Mouse (Mus musculus) adipocyte (in vitro differentiated cells): ENCODE results near the gene Tenm3.

ENCODE experiments used
- DNase-seq: peaks from one replicate; pipeline ENCODE4 v3.0.0-alpha.2; 2016; ENCODE audit warnings: low spot score

The Tenm3 gene

GRCm38 (mm10) chr8:48450397-48451246 is 393.1 kb downstream of the Tenm3 start:
- no peak for DNase-seq

GRCm38 (mm10) chr8:48449625-48450024 is 394.1 kb downstream of the Tenm3 start:
- DNase-seq = no peak

- no peak for DNase-seq
Observed at GRCm38 (mm10) chr8:48445690-48446089, 398.1 kb downstream of the Tenm3 start.

- no peak for DNase-seq
Observed at GRCm38 (mm10) chr8:48439491-48439890, 404.3 kb downstream of the Tenm3 start.

GRCm38 (mm10) chr8:48437523-48438207 is 406.1 kb downstream of the Tenm3 start:
- no peak for DNase-seq

- no peak for DNase-seq
Observed at GRCm38 (mm10) chr8:48425101-48425500, 418.6 kb downstream of the Tenm3 start.

DNA sequence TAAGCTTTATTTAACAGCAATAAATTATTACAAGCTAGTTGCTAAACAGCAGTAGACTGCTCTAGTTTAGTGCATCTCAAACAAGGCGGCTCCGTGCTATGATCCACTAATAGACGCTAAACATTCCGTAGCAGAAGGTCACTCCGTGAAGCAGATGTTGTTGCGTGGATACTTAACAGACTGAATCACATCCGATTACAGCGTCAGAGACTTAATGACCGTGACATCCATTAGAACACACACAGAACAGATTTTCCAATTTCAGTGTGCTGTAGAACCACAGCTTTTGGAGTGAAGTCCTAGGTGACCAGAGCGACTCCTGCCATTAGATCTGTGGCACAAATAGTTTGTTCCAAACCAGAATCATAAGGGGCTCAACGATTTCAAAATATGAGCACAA is 426.0 kb downstream of the Tenm3 start:
- no peak for DNase-seq

DNA sequence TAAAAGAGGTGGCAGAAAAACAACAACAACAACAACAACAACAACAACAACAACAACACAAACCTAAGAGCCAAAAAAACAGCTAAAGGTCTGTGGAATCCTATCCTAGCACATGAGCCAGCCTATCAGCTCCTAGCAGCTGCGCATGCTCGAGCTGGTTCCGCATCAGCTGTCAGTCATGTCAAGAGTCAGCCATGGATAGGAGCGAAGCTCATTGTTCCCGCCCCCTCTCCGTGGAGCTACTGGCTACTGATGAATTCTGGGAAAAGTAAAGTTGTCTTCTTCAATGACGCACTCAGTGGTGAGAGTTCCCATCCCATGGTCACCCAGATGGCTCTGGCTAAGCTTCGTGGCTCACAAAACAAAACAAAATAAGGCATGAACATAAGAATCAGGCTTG is 432.8 kb downstream of the Tenm3 start:
- DNase-seq = no peak

GRCm38 (mm10) chr8:48400572-48400972 is 443.2 kb downstream of the Tenm3 start:
- DNase-seq = no peak

DNA sequence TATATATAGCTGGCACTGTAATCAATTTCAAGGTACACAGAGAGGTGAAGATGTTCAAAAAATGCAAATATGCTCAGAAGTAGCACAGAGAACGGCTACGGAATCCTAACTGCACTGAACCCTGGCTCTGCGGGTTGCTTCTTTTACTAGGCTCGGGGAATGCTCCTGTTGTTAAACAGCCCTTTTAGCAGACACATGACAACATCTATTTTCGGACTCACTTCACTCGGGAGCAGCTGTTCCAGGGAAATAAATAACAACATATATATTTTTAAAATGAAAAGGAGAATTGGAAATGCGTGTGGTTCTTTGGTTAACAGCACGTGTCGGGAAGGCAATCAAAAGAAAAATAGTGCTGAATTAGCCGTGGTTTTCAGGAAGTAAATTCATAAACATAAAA is 457.9 kb downstream of the Tenm3 start:
- no peak for DNase-seq

GRCm38 (mm10) chr8:48380035-48380434 is 463.7 kb downstream of the Tenm3 start:
- DNase-seq = no peak

GRCm38 (mm10) chr8:48376774-48377173 is 467.0 kb downstream of the Tenm3 start:
- DNase-seq = no peak

GRCm38 (mm10) chr8:48375183-48375582 is 468.6 kb downstream of the Tenm3 start:
- no peak for DNase-seq

- DNase-seq = no peak
Observed at GRCm38 (mm10) chr8:48373404-48373803, 470.3 kb downstream of the Tenm3 start.

GRCm38 (mm10) chr8:48367164-48367563 is 476.6 kb downstream of the Tenm3 start:
- no peak for DNase-seq

GRCm38 (mm10) chr8:48356849-48357248 is 486.9 kb downstream of the Tenm3 start:
- no peak for DNase-seq

DNA sequence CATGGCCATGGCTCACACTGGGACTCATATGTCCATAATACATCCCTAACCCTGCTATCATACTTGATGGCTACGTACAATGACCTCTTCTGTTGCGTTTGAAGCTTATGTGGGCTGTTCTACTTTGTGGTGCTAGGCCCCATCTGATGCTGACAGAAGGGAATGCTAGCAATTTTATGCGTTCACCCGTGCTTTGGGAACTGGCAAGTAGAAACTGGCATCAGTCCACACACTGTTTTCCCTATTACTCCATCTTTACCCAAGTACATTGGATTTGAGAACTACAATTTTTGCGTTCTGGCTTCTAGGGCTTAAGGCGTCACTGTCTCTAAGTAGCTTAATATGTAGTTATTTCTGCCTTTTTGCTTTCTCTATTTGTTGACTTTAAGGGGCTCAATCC is 490.3 kb downstream of the Tenm3 start:
- no peak for DNase-seq

- no peak for DNase-seq
Observed at GRCm38 (mm10) chr8:48348901-48349300, 494.9 kb downstream of the Tenm3 start.

GRCm38 (mm10) chr8:48348386-48348785 is 495.4 kb downstream of the Tenm3 start:
- no peak for DNase-seq

GRCm38 (mm10) chr8:48343067-48343420 is 500.7 kb downstream of the Tenm3 start:
- no peak for DNase-seq

DNA sequence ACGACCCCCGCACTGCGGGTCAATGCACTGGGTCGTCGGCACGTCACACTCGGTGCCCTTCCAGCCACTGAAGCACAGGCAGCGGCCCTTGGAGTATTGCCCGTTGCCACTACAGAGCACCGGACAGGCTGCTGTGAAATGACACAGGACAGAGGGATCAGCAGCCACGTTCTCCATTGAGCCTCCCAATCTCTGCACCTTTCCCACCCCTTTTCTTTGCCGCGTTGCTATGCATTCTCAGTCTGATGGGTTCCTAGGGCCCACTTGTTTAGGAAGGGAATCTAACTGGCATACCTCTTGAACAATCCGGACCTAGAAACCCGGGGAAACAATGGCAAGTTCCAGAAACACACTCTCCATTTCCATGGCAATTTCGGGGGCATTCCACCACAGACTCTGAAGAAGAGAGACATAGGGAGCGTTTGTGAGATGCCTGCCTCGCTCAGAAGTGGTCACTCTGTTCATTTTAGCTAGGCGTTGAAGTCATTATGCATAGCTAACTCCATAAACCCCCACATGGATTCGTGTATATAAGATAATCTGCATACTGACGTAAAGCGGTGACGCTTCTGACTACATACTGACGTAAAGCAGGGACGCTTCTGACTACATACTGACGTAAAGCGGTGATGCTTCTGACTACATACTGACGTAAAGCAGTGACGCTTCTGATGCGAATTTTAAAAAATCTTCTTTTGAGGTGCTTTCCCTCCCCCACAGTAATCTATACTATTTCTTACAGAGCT is 501.3 kb downstream of the Tenm3 start:
- DNase-seq = no peak

DNA sequence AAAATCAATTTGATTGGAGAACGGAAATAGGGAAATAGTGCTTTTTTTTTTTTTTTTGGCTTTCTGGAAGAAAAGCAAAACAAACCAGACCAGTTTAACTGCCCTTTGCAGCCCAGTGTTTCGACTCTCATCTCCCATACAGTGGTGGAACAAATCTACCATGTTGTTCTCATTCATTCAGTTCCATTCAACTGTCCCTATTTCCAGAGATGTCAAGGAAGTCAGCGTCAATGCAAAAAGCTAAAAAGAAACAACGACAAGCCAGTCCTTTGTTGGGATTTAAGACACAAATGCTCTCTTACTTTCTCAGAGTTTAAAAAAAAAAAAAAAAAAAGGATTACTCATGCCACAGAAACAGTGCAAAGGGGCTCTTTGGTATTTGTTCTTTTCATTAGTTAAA is 502.1 kb downstream of the Tenm3 start:
- no peak for DNase-seq

GRCm38 (mm10) chr8:48341276-48341675 is 502.5 kb downstream of the Tenm3 start:
- DNase-seq = no peak
